Mouse (Mus musculus) MEL (cell line): ENCODE data around the gene Ddb2. TPM values are rescaled to one million over a fixed set of nuclear protein-coding genes. Genes with fewer than 3 reads are reported as not detected.

Experiments
- DNase-seq: peaks from one replicate; pipeline ENCODE4 v3.0.0; 2011; ENCODE audit warnings: low read depth, low spot score
- H3K27ac ChIP-seq: 2 replicates; pipeline ENCODE4 v1.5.1; 2012; ENCODE audit warnings: low read depth, mild to moderate bottlenecking, control low read depth, low read length, moderate library complexity; ENCODE audit not compliant: control insufficient read depth
- H3K27me3 ChIP-seq, 2 experiments: fragments of 150-350 bp in 1 of 2; sonication (generic) in 1 of 2; 2 replicates each; pipeline ENCODE4 v1.6.1; 2012; ENCODE audit warnings: low read length in 2 of 2, mild to moderate bottlenecking in 2 of 2, improper control_type of control experiment in 1 of 2, moderate library complexity in 1 of 2; ENCODE audit not compliant: insufficient read depth in 2 of 2, control insufficient read depth in 1 of 2
- H3K36me3 ChIP-seq, 2 experiments: 2 replicates each; pipeline ENCODE4 v1.6.1; 2012 to 2014; ENCODE audit warnings: low read length in 2 of 2, improper control_type of control experiment in 1 of 2, inconsistent platforms in 1 of 2, mild to moderate bottlenecking in 1 of 2; ENCODE audit not compliant: insufficient read depth in 2 of 2, control insufficient read depth in 1 of 2
- H3K4me1 ChIP-seq, 2 experiments: fragments of 150-350 bp in 1 of 2; sonication (generic) in 1 of 2; 2 replicates each; pipeline ENCODE4 v1.6.1; 2012; ENCODE audit warnings: low read length in 2 of 2, improper control_type of control experiment in 1 of 2, mild to moderate bottlenecking in 1 of 2; ENCODE audit not compliant: insufficient read depth in 2 of 2, control insufficient read depth in 1 of 2
- H3K4me3 ChIP-seq, 2 experiments: fragments of 150-350 bp in 1 of 2; sonication (generic) in 1 of 2; 2 replicates each; pipeline ENCODE4 v1.5.1; 2012; ENCODE audit warnings: low read depth in 2 of 2, low read length in 2 of 2, mild to moderate bottlenecking in 2 of 2, moderate library complexity in 2 of 2, control low read depth in 1 of 2, improper control_type of control experiment in 1 of 2; ENCODE audit not compliant: control insufficient read depth in 1 of 2, insufficient read depth in 1 of 2
- H3K79me2 ChIP-seq: 2 replicates; pipeline ENCODE4 v1.6.1; 2012; ENCODE audit warnings: mild to moderate bottlenecking, low read length, moderate library complexity; ENCODE audit not compliant: control insufficient read depth, poor library complexity, insufficient read depth
- H3K9ac ChIP-seq: 2 replicates; pipeline ENCODE4 v1.6.1; 2012; ENCODE audit warnings: low read depth, mild to moderate bottlenecking, control low read depth, low read length, moderate library complexity; ENCODE audit not compliant: control insufficient read depth, poor library complexity, severe bottlenecking
- H3K9me3 ChIP-seq: fragments of 150-350 bp; sonication (generic); replicated peaks from 2 replicates; pipeline ENCODE4 v1.6.1; 2012; ENCODE audit warnings: mild to moderate bottlenecking, low read length, improper control_type of control experiment, moderate library complexity; ENCODE audit not compliant: insufficient read depth
- CHD1 ChIP-seq: IDR thresholded peaks from 2 replicates; pipeline ENCODE4 v1.6.1; 2012; ENCODE audit warnings: low read depth, mild to moderate bottlenecking, inconsistent platforms, low read length, improper control_type of control experiment
- E2F4 ChIP-seq: IDR thresholded peaks from 2 replicates; pipeline ENCODE4 v1.6.1; 2011; ENCODE audit warnings: low read depth, low read length, improper control_type of control experiment, borderline replicate concordance
- ELF1 ChIP-seq: IDR thresholded peaks from 2 replicates; pipeline ENCODE4 v1.6.1; 2014; ENCODE audit warnings: low read depth, mild to moderate bottlenecking, inconsistent platforms, low read length, improper control_type of control experiment, moderate library complexity
- MEF2A ChIP-seq: IDR thresholded peaks from 2 replicates; pipeline ENCODE4 v1.6.1; 2014; ENCODE audit warnings: low read depth, mild to moderate bottlenecking, inconsistent platforms, low read length, improper control_type of control experiment; ENCODE audit not compliant: poor library complexity, insufficient replicate concordance, severe bottlenecking; ENCODE audit errors: extremely low read depth
- MXI1 ChIP-seq: IDR thresholded peaks from 2 replicates; pipeline ENCODE4 v1.6.1; 2011; ENCODE audit warnings: mild to moderate bottlenecking, low read depth, low read length, improper control_type of control experiment
- MYB ChIP-seq: IDR thresholded peaks from 2 replicates; pipeline ENCODE4 v1.6.1; 2011; ENCODE audit warnings: mild to moderate bottlenecking, low read depth, low read length, improper control_type of control experiment
- POLR2AphosphoS2 ChIP-seq: IDR thresholded peaks from 2 replicates; pipeline ENCODE4 v1.6.1; 2011; ENCODE audit warnings: low read length, improper control_type of control experiment
- TAL1 ChIP-seq: IDR thresholded peaks from 2 replicates; pipeline ENCODE4 v1.6.1; 2012; ENCODE audit warnings: mild to moderate bottlenecking, inconsistent platforms, low read length, moderate library complexity, mixed read lengths
- USF1 ChIP-seq: IDR thresholded peaks from 2 replicates; pipeline ENCODE4 v1.6.1; 2014; ENCODE audit warnings: low read depth, mild to moderate bottlenecking, inconsistent platforms, low read length, improper control_type of control experiment, moderate library complexity
- ZKSCAN1 ChIP-seq: IDR thresholded peaks from 2 replicates; pipeline ENCODE4 v1.6.1; 2012; ENCODE audit warnings: low read depth, mild to moderate bottlenecking, inconsistent platforms, low read length, improper control_type of control experiment, moderate library complexity
- ZNF384 ChIP-seq: IDR thresholded peaks from 2 replicates; pipeline ENCODE4 v1.6.1; 2012; ENCODE audit warnings: low read depth, mild to moderate bottlenecking, inconsistent platforms, low read length, improper control_type of control experiment
- polyA plus RNA-seq, 2 experiments: library from polyadenylated mRNA; stranded (reverse) in 1 of 2; unstranded in 1 of 2; fragments of >175 nt in 1 of 2; fragments of >200 nt in 1 of 2; gene quantifications; 2 replicates each; pipeline versions ENCODE4 v1.2.1 to v1.2.4; 2012; ENCODE audit warnings: low replicate concordance in 2 of 2, low read depth in 1 of 2; ENCODE audit not compliant: insufficient read length in 2 of 2, insufficient read depth in 1 of 2, missing spikeins in 1 of 2
- total RNA-seq: library from RNA; depleted of rRNA; stranded (reverse); fragments of 300-350 nt; gene quantifications from 2 replicates; pipeline ENCODE4 v1.2.3, GENCODE M21; 2012

The Ddb2 gene
- total and polyA plus RNA-seq, 3 experiments: 8.4 to 12.6 TPM; not detected in 1

DNA sequence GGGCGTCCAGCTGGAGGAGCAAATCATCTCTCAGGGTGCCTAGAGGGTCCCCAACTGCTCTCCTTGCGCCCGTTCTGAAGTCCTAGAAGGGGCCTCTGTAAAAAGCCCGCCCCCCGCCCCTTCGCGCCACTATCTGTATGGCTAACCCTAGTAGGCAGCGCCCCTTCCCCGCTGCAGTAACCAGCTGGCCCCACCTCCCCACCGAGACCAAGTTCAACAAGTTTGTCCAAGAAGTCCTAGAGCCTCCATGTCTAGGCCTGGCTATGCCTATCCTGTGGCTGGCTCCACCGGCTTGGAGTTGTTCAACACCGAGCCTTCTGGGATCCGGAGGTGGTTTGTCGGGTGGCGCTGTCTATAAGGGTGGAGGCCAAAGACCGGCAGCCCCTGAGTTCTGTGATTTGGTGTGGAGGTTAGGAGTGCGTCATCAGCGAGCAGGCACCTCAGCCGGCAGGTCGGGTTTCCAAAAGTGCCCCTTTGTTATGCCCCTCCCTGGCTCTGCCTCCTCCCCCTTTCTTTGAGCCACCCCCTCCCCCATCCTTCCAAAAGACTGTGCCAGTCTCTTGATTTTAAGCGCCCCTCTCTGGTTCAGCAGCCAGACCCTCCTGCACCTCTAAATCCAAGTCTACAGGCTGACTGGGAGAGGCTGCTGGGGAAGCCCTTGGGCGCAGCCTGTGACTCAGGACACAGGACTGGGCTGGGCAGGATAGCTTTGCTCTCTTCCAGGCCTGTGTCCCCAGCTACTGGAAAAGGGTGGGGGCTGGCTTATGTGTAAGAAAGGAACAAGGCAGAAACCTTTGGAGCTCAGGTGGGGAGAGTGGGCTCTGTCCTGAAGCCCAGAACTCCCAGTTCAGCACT, 20.6 kb upstream of the Ddb2 start:
- peak overlapping the region; percentile 62 for H3K9ac ChIP-seq
- no peaks in the 10 kb centered on the region for H3K36me3 ChIP-seq
- peak overlapping the region; percentile 48 to 96 for H3K4me3 ChIP-seq
- H3K79me2 ChIP-seq: no peaks in the 10 kb centered on the region
- H3K9me3 ChIP-seq: no peaks in the 10 kb centered on the region
- H3K4me1 ChIP-seq: no peaks in the 10 kb centered on the region
- H3K27me3 ChIP-seq: no peaks in the 10 kb centered on the region; a peak in 1 of 4 replicates
- no peak overlapping the region for H3K27ac ChIP-seq
- TF ChIP-seq MXI1: no peak
- 0 out of 2 replicates have a peak, but pooled peaks have one; percentile 7 for TF ChIP-seq USF1
- TF ChIP-seq ZKSCAN1: no peak
- DNase-seq: peak; percentile 68

DNA sequence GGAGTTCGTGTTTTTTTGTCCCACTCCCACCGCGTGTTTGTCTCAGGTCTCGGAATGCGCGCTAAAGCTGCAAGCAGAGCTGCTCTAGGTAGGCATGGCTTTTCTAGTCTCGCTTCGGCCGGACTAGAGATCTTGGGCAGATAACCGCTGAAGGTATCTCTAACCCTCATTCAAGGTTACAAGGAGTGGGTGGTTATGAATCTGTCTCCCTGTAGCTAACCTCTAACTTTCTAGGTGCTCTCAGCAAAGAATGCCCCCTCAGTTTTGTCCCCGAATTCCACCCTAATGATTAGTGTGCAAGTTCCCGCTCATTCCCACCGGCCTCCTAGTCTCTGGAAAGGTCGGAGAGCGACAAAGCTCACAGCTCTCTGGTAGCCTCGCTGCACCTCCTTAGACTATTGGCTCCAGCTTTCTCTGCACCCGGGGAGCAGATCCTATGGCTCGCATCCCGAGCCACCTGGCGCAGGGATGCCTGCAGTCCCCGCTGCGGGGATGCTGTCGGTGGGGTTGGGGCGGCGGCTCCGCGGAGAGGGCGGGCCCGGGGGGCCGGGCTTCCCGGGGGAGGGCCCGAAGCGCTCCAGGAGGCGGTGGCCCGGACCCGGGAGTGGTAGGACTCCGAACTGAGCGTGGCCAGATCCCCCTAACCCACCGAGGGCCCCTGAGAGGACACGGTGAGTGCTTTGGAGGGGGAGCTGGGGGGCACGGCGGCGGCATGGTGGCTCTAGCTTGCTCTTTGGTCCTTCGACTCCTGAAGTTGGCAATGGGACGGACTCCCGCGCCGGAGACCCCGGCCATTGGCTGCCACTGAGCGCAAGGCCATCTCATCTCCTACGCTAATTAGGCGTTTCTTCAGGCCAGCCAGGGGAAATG, 19.7 kb upstream of the Ddb2 start:
- TF ChIP-seq ELF1 (no peak), CHD1 (no peak)
- no peaks in the 10 kb centered on the region for H3K4me1 ChIP-seq
- H3K36me3 ChIP-seq: no peaks in the 10 kb centered on the region
- H3K9me3 ChIP-seq: no peaks in the 10 kb centered on the region
- peak overlapping the region; percentile 62 for H3K9ac ChIP-seq
- DNase-seq: no peak
- H3K27me3 ChIP-seq: peaks cover 0 to 3% of the 10 kb centered on the region in 2 experiments; a peak in 1 of 4 replicates
- no peak overlapping the region for H3K27ac ChIP-seq
- no peaks in the 10 kb centered on the region for H3K79me2 ChIP-seq
- H3K4me3 ChIP-seq: peak overlapping the region; percentile 48 to 96

DNA sequence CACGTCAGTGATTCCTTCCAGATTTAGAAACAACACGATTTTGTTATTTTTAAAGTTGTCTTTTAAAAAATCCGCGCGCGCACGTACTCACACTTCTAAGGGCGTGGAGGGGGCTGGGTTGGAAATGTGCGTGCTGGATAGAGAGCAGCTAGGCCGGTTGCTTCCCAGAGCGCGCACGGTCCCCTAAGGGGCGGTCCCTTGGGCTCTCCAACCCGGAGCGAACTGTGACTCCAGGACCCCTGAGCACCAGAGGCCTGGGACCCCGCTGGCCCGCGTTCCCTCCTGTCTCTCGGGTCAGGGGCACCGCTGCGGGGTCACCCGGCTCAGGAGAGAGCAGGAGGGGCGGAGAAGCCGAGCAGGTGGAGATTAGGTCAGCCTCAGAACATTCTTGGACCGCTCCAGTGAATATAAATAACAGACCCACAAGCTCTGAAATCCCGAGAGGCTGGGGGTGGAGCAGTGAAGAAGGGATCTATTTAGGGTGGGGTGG, 18.9 kb upstream of the Ddb2 start, which contains the start of gene Pacsin3:
Gene Pacsin3 (plus strand): TSS at position 294 of the 490 bp plus-strand sequence.
- TF ChIP-seq E2F4 (no peak), ZNF384 (no peak), TAL1 (no peak), POLR2AphosphoS2 (no peak), MEF2A (no peak), MYB (no peak)
- DNase-seq: no peak
- no peaks in the 10 kb centered on the region for H3K36me3 ChIP-seq
- peaks cover 0 to 3% of the 10 kb centered on the region in 2 experiments; a peak in 1 of 4 replicates for H3K27me3 ChIP-seq
- no peak within 1 kb of the TSS for H3K27ac ChIP-seq
- H3K4me1 ChIP-seq: no peaks in the 10 kb centered on the region
- H3K79me2 ChIP-seq: no peaks in the 10 kb centered on the region
- H3K9me3 ChIP-seq: no peaks in the 10 kb centered on the region
- H3K4me3 ChIP-seq: peak within 1 kb of the TSS; percentile 48 to 96
- peak within 1 kb of the TSS; percentile 62 for H3K9ac ChIP-seq
